Mouse (Mus musculus) urinary bladder, postnatal 4 days (tissue): ENCODE measurements around the gene Sumo2.
A peak's percentile ranks its signal among the peaks of the same experiment; 100 is the strongest.
"Not testable (repeated sequence)": the region's sequence is repeated elsewhere in the genome, so short reads cannot be mapped to it uniquely, and the experiment has no call there.

ENCODE experiments used
- DNase-seq, 2 experiments: peaks; one replicate each; pipeline ENCODE4 v3.0.0; 2021 to 2022; ENCODE audit warnings: low spot score in 2 of 2

Gene Sumo2

GRCm38 (mm10) chr11:115483278-115483677 is 52.8 kb downstream of the Sumo2 start:
- no peak for DNase-seq

DNA sequence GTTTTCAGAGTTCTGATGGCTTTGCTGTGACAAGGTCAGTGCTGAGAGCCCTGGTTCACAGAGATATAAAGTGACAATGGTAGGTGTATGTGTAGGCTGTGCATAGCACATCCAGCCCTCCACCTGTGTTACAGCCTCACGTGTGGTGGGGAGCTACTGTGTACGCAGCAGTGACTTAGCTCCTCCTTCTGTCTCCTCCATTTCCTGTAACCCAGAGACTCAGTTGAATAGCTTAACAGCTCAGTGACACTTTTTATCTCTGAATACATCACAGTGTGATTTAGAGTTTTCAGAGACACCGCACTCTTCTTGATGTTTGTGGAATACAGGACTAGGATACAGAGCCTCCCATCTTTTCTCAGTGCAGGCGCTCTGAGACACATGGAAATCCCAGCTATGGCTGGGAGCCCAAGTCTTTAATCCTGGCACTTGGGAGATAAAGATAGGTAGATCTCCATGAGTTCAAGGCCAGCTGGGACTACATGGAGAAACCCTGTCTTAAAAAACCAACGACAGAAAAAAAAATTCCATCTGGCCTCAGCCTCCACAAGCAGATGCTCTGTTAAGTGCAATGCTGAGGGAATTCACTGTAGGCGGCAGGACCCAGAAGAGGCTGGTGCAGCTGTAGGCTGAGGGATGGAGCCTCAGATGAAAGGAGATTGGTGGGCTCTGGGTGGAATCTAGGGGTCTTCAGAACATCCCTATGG is 54.4 kb downstream of the Sumo2 start:
- DNase-seq = no peak

DNA sequence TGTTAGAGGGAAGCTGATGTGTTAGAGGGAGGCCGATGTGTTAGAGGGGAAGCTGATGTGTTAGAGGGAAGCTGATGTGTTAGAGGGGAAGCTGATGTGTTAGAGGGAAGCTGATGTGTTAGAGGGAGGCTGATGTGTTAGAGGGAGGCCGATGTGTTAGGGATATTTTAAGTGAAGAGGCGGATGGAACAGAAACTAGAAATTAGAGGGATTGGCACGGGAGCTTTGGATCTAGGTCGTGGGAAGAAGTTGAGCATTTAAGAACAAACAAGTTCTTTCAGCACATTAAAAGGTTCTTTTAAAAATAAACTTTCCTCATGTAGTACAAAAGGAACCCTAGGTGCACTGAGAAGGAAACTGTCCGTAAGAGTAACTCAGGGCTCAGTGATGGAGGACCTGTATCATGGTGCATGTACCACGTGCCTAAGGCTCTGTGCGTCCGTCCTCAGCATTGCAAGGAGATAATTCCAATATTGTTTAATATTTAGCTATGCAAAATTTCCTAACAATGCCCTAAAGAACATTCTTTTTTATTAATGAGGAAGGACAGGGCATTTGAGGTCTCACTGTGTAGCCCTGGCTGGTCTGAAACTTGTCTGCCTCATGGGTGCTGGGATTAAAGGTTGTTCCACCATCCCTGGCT is 57.7 kb downstream of the Sumo2 start:
- no peak for DNase-seq

DNA sequence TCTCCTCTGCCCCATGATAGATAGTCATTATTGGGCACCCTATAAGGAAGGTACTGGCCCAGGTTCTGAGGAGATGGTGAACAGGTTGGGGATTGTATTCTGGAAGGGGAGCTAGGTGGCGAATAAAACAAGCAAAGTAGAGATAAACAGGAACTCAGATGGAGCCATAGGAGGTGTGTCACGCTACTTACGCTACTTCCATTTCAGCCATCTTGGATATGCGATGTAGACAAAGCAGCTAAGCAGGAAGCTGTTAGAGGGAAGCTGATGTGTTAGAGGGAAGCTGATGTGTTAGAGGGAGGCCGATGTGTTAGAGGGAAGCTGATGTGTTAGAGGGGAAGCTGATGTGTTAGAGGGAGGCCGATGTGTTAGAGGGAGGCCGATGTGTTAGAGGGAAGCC is 58.7 kb downstream of the Sumo2 start:
- not testable (repeated sequence) for DNase-seq

DNA sequence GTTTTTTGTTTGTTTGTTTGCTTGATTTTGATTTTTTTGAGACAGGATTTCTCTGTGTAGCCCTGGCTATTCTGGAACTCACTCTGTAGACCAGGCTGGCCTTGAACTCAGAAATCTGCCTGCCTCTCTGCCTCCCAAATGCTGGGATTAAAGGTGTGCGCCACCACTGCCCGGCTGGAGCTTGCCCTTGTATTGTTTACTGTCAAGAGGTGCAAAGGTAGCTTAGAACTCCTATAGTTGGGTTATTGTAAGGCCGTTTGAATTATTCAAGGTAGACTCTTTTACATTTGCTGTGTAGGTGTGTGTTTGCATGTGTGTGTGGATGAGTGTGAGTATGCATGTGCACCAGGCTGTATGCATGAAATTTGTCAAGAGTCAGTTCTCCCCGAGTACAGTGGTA is 59.4 kb downstream of the Sumo2 start:
- DNase-seq = not testable (repeated sequence)

DNA sequence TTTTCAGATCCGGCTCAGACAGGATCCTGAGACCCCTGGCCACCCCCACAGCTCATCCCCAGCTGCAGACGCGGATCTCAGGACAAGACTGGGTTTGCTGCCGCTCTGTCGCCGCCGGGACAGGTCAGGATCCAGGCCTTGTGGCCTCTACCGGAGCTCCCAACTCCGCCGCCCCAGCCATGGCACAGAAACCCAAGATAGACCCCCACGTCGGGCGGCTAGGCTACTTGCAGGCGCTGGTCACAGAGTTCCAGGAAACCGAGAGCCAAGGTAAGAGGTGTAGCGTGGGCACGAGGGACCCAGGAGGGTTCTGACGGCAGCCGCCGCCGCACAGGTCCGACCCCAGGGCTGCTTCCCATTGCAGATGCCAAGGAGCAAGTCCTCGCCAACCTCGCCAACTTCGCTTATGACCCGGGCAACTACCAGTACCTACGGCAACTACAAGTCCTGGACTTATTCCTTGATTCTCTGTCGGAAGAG is 60.3 kb downstream of the Sumo2 start:
- DNase-seq = no peak

- DNase-seq = peak; percentile 92 to 96
Observed at GRCm38 (mm10) chr11:115475025-115475757, 60.9 kb downstream of the Sumo2 start, which contains the start of gene Armc7. Armc7 (plus strand) TSS chr11:115475667.

DNA sequence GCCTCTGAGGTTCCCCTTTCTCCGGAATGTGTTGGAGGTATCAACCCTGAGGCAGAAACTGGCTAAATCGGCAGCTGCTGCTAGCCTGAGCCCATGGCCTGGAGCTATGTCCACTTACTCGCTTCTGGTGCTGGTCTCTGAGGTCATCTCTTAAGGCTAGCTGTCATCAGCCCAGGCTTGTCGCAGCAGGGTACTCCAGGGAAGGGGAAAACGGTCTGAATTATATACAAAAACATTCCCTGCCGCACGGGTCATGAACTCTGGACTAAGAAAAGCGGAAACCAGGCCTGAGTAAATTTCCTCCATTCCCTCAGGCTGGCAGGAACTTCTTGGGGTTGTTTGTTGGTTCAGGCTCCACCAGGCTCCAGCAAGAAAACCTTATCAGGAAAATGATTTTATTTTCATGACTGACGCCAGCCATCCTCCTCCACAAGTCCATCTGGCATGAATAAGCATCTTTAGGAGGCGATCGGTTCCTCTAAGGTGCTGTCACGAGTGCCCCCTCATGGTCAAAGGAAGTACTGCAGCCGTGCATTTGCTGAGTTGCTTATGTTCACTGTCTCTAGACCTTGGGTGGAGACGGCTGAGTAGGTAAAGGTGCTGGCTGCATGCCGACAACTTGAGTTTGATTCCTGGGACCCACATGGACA is 62.3 kb downstream of the Sumo2 start:
- DNase-seq = peak; percentile 81 to 92
